Mouse (Mus musculus) thymus, adult 2 months (tissue): ENCODE results near the gene Actl6a. TPM values are rescaled to one million over a fixed set of nuclear protein-coding genes. Genes with fewer than 3 reads are reported as not detected.
"Not testable (repeated sequence)": the region's sequence is repeated elsewhere in the genome, so short reads cannot be mapped to it uniquely, and the experiment has no call there.

Source experiments
- DNase-seq: peaks from one replicate; pipeline ENCODE4 v3.0.0; 2021
- H3K27ac ChIP-seq: fragments of 200-500 bp; 2 replicates; pipeline ENCODE4 v1.5.1; 2012; ENCODE audit warnings: low read length, control low read depth; ENCODE audit not compliant: control insufficient read depth, insufficient read depth
- H3K27me3 ChIP-seq: fragments of 200-500 bp; 2 replicates; pipeline ENCODE4 v1.6.1; 2012; ENCODE audit warnings: mild to moderate bottlenecking, low read length, moderate library complexity, mixed read lengths; ENCODE audit not compliant: control insufficient read depth, insufficient read depth
- H3K36me3 ChIP-seq: fragments of 200-500 bp; 2 replicates; pipeline ENCODE4 v1.6.1; 2012; ENCODE audit warnings: mild to moderate bottlenecking, low read length, moderate library complexity; ENCODE audit not compliant: control insufficient read depth, insufficient read depth
- H3K4me1 ChIP-seq: fragments of 200-500 bp; replicated peaks from 2 replicates; pipeline ENCODE4 v1.6.1; 2012; ENCODE audit warnings: low read length; ENCODE audit not compliant: control insufficient read depth, insufficient read depth
- H3K4me3 ChIP-seq: fragments of 200-500 bp; 2 replicates; pipeline ENCODE4 v1.5.1; 2012; ENCODE audit warnings: mild to moderate bottlenecking, low read length, control low read depth, moderate library complexity; ENCODE audit not compliant: control insufficient read depth, insufficient read depth
- CTCF ChIP-seq: fragments of 200-500 bp; IDR thresholded peaks from 2 replicates; pipeline ENCODE4 v1.5.1; 2012; ENCODE audit warnings: mild to moderate bottlenecking, control low read depth, low read length, moderate library complexity, borderline replicate concordance; ENCODE audit not compliant: control insufficient read depth, poor library complexity, insufficient read depth; ENCODE audit errors: extremely low read depth
- POLR2A ChIP-seq: fragments of 200-500 bp; IDR thresholded peaks from 2 replicates; pipeline ENCODE4 v1.6.1; 2012; ENCODE audit warnings: mild to moderate bottlenecking, low read length, control low read depth, moderate library complexity; ENCODE audit not compliant: control insufficient read depth, poor library complexity, insufficient read depth; ENCODE audit errors: extremely low read depth
- WGBS: fragments of 180-500 bp; shearing (Covaris S2); methylation state at CpG from one replicate; pipeline ENCODE4 v1.1.7; 2018; 5-methylcytosine and 5-hydroxymethylcytosine counted together
- polyA plus RNA-seq: library from polyadenylated mRNA; depleted of rRNA; stranded (reverse); fragments of >200 nt; gene quantifications from 2 replicates; pipeline ENCODE4 v1.2.3, GENCODE M21; 2012; rRNA removed

Gene Actl6a
- 33.9 and 35.3 TPM in 2 replicates for polyA plus RNA-seq

DNA sequence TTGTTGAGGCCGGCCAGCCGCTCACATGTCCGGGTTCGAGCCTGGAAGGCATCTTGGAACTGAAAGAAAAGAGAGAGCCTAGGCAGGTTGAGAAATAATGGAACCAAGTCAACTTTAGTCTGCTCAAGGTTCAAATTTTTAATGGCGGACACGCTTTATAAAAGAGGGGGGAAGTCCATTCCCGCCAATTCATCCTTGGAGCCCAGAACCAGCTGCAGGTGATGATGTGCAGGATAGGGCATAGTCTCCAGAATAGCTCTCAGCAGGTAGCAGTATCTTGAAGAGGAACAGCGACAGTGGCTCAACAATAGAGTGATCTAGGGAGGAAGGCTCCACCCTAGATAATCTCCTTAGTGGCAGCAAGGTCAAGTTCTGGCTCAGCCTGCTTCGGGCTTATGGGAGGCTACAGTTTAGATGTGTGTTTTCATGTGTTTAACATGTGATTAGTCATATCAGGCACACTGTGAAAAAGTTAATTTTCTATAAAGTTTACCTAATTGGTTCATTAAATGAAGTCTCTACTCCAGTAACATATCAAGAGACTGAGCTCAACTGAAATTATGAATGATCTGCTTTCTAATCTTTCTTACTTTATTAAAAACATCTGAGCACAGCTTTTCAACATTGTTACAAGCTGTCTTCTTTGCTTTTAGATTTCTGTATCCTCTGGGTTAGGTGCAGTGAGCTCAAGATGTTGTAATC lies at the start of gene Actl6a:
Gene Actl6a, plus strand, starts transcription at position 652 of the 702 bp plus-strand sequence.
- not testable (repeated sequence) for H3K36me3 ChIP-seq, H3K27me3 ChIP-seq, H3K27ac ChIP-seq, H3K4me1 ChIP-seq, H3K4me3 ChIP-seq, DNase-seq
- WGBS = 93% methylated on average over 9 of the region's 9 CpGs

- WGBS = 42% methylated on average over 10 of the region's 10 CpGs
- H3K4me1 ChIP-seq = peaks cover 17% of the 10 kb centered on the region
- TF ChIP-seq CTCF = no peak
- TF ChIP-seq POLR2A = no peak
- DNase-seq = no peak
- no peaks in the 10 kb centered on the region for H3K36me3 ChIP-seq
- 0 out of 2 replicates have a peak overlapping the region, but pooled peaks have one; percentile 37 for H3K27ac ChIP-seq
- no peaks in the 10 kb centered on the region for H3K27me3 ChIP-seq
- no peak overlapping the region for H3K4me3 ChIP-seq
Observed at GRCm38 (mm10) chr3:32656398-32656994, 49.6 kb upstream of the Actl6a start.

- WGBS = 74% methylated on average over 7 of the region's 7 CpGs
- H3K4me3 ChIP-seq = no peak overlapping the region
- no peaks in the 10 kb centered on the region for H3K36me3 ChIP-seq
Observed at GRCm38 (mm10) chr3:32658401-32658800, 47.7 kb upstream of the Actl6a start.

DNA sequence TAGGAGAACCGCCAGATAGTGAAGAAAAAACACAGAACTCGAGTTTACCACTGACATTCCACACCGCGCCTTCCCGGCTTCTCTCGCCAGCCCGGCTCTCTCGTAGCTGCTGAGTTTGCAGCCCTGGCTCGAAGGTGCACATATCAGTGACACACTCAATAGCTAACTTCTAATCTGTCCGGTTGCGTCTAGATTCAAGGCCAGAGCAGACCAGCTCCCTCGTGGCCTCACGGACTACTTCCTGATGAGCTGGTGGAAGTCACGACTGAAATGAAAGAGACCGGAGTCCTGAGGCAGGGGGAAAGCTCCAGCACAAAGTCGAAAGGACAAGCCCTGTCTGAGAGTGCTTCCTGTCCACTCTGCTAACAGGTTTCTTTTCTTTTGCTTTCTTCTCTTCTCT lies 47.3 kb upstream of the Actl6a start:
- no peaks in the 10 kb centered on the region for H3K27me3 ChIP-seq
- WGBS = 75% methylated on average over 16 of the region's 16 CpGs
- H3K27ac ChIP-seq = no peak overlapping the region
- H3K4me1 ChIP-seq = peaks cover 17% of the 10 kb centered on the region
- H3K36me3 ChIP-seq = no peaks in the 10 kb centered on the region
- H3K4me3 ChIP-seq = no peak overlapping the region
- no peak for TF ChIP-seq POLR2A
- TF ChIP-seq CTCF = no peak
- no peak for DNase-seq

More at GRCm38 (mm10) chr3:32658401-32658800, 47.7 kb upstream of the Actl6a start:
- no peaks in the 10 kb centered on the region for H3K27me3 ChIP-seq
- H3K27ac ChIP-seq = no peak overlapping the region
- TF ChIP-seq POLR2A (no peak), CTCF (no peak)
- DNase-seq = no peak
- H3K4me1 ChIP-seq = peaks cover 17% of the 10 kb centered on the region

GRCm38 (mm10) chr3:32659506-32659905 lies 46.6 kb upstream of the Actl6a start:
- TF ChIP-seq CTCF (no peak), POLR2A (no peak)
- H3K4me3 ChIP-seq = no peak overlapping the region
- no peaks in the 10 kb centered on the region for H3K36me3 ChIP-seq
- no peak for DNase-seq
- WGBS = 96% methylated on average over 2 of the region's 2 CpGs
- H3K4me1 ChIP-seq = peaks cover 17% of the 10 kb centered on the region
- H3K27me3 ChIP-seq = no peaks in the 10 kb centered on the region
- no peak overlapping the region for H3K27ac ChIP-seq

DNA sequence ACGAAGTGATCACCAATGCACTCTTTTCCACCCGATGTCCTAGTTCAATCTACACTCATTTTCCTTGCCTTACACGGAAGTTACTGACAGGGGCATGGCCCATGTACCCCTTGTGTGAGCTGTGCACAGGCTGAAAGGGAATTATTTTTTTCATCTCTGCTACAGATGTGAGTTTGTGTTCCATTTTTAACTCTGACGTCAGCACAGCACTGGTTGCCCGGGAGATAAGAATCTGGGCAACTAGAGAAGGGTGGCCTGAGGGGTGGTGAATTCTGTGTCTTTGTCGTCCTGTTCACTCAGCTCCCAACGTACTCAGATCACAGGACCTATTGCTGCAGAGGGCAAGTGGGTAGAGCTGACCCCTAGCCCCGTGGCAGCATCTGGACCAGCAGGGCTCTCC lies 45.8 kb upstream of the Actl6a start:
- DNase-seq = no peak
- H3K27ac ChIP-seq = peak overlapping the region; percentile 54
- H3K27me3 ChIP-seq = no peaks in the 10 kb centered on the region
- H3K4me3 ChIP-seq = no peak overlapping the region
- 42% methylated on average over 8 of the region's 8 CpGs for WGBS
- H3K36me3 ChIP-seq = no peaks in the 10 kb centered on the region
- peaks cover 16% of the 10 kb centered on the region for H3K4me1 ChIP-seq
- TF ChIP-seq POLR2A = no peak
- no peak for TF ChIP-seq CTCF
